Mouse (Mus musculus) ES-Bruce4 (cell line): ENCODE measurements around the gene Muc13. TPM values are rescaled to one million over a fixed set of nuclear protein-coding genes. Genes with fewer than 3 reads are reported as not detected.

Source experiments
- H3K27ac ChIP-seq: 2 replicates; pipeline ENCODE4 v1.5.1; 2012; ENCODE audit warnings: low read length, inconsistent platforms; ENCODE audit not compliant: insufficient read depth
- H3K27me3 ChIP-seq: 2 replicates; pipeline ENCODE4 v1.6.1; 2012; ENCODE audit warnings: mild to moderate bottlenecking, low read length, inconsistent platforms; ENCODE audit not compliant: control insufficient read depth, poor library complexity, insufficient read depth, severe bottlenecking
- H3K36me3 ChIP-seq: 2 replicates; pipeline ENCODE4 v1.6.1; 2012; ENCODE audit warnings: inconsistent platforms, mild to moderate bottlenecking, low read length, moderate library complexity; ENCODE audit not compliant: control insufficient read depth, poor library complexity, insufficient read depth, severe bottlenecking
- H3K4me1 ChIP-seq: one replicate; pipeline ENCODE4 v1.8.1; 2011; ENCODE audit warnings: low read length; ENCODE audit not compliant: control insufficient read depth, insufficient read depth
- H3K4me3 ChIP-seq: 2 replicates; pipeline ENCODE4 v1.5.1; 2011; ENCODE audit warnings: low read depth, mild to moderate bottlenecking, low read length
- H3K9ac ChIP-seq: 2 replicates; pipeline ENCODE4 v1.6.1; 2012; ENCODE audit warnings: low read depth, mild to moderate bottlenecking, inconsistent platforms; ENCODE audit not compliant: poor library complexity, severe bottlenecking
- H3K9me3 ChIP-seq: replicated peaks from 2 replicates; pipeline ENCODE4 v1.6.1; 2012; ENCODE audit warnings: mild to moderate bottlenecking, low read length, inconsistent platforms; ENCODE audit not compliant: control insufficient read depth, poor library complexity, insufficient read depth, severe bottlenecking
- CTCF ChIP-seq: IDR thresholded peaks from one replicate; pipeline ENCODE4 v1.8.1; 2011; ENCODE audit warnings: low read depth, low read length
- EP300 ChIP-seq: IDR thresholded peaks from 2 replicates; pipeline ENCODE4 v1.6.1; 2011; ENCODE audit warnings: low read depth, low read length; ENCODE audit not compliant: insufficient read depth
- POLR2A ChIP-seq: IDR thresholded peaks from one replicate; pipeline ENCODE4 v1.8.1; 2011; ENCODE audit warnings: low read length; ENCODE audit not compliant: insufficient read depth
- polyA plus RNA-seq: library from polyadenylated mRNA; stranded (reverse); fragments of >200 nt; gene quantifications from 2 replicates; pipeline ENCODE4 v1.2.4, GENCODE M21; 2011; ENCODE audit warnings: low read depth; ENCODE audit not compliant: missing spikeins, insufficient read depth, insufficient read length

Muc13 gene
- polyA plus RNA-seq, 1 experiment: not detected

DNA sequence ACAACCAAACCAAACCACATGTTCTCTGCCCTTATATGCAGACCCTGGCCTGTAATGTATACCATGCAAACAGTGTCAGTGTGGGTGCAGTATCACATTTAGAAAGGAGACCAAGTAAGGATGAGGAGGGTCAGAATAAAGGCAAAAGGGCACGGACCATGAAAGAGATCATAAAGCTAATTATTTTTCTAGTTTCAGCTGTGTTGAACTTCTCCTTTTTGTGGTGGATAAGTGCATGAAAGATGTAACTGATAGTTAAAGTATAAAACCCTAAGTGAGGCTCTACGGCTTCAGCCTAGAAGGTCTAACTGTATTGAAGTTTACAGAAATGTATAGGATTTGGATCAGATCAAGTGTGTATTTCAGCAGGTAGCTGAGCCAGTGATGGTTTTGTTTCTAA, 45.8 kb upstream of the Muc13 start:
- H3K9me3 ChIP-seq: no peaks in the 10 kb centered on the region
- TF ChIP-seq EP300: no peak
- no peak for TF ChIP-seq POLR2A
- no peak for TF ChIP-seq CTCF
- no peak overlapping the region for H3K4me3 ChIP-seq
- no peaks in the 10 kb centered on the region for H3K27me3 ChIP-seq
- H3K36me3 ChIP-seq: no peaks in the 10 kb centered on the region
- no peaks in the 10 kb centered on the region for H3K4me1 ChIP-seq
- no peak overlapping the region for H3K9ac ChIP-seq
- H3K27ac ChIP-seq: no peak overlapping the region

DNA sequence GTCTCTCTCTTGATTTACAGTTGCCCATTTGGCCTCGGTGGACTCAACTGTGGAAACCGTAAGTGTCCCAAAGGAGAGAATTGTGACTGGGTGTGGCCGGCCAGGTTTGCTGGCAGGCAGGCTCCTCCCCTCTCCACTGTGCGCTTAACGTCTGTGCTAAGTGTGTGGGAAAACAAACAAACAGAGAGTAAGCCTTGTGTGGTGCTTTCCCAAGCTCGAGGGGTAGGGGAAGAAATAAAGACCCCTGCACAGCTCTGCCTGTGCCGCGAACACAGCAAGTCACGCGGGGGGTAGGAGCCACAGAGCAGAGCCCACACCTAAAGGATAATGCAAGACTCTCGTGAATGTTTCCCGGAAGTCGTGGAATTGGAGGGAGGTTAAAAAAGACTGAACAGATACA, 42.7 kb upstream of the Muc13 start:
- Histone ChIP-seq H3K9me3 (no peaks in the 10 kb centered on the region), H3K4me1 (no peaks in the 10 kb centered on the region), H3K27ac (no peak overlapping the region), H3K9ac (no peak overlapping the region), H3K36me3 (no peaks in the 10 kb centered on the region), H3K4me3 (peak overlapping the region; percentile 20), H3K27me3 (no peaks in the 10 kb centered on the region)
- no peak for TF ChIP-seq POLR2A
- TF ChIP-seq EP300: no peak
- no peak for TF ChIP-seq CTCF

GRCm38 (mm10) chr16:33751590-33751989, 42.2 kb upstream of the Muc13 start:
- TF ChIP-seq EP300: 0 out of 2 replicates have a peak, but pooled peaks have one; percentile 12
- no peak for TF ChIP-seq CTCF
- H3K36me3 ChIP-seq: no peaks in the 10 kb centered on the region
- H3K4me1 ChIP-seq: peaks cover 2% of the 10 kb centered on the region
- H3K9ac ChIP-seq: no peak overlapping the region
- H3K27ac ChIP-seq: no peak overlapping the region
- H3K4me3 ChIP-seq: peak overlapping the region; percentile 20
- no peaks in the 10 kb centered on the region for H3K27me3 ChIP-seq
- H3K9me3 ChIP-seq: no peaks in the 10 kb centered on the region

DNA sequence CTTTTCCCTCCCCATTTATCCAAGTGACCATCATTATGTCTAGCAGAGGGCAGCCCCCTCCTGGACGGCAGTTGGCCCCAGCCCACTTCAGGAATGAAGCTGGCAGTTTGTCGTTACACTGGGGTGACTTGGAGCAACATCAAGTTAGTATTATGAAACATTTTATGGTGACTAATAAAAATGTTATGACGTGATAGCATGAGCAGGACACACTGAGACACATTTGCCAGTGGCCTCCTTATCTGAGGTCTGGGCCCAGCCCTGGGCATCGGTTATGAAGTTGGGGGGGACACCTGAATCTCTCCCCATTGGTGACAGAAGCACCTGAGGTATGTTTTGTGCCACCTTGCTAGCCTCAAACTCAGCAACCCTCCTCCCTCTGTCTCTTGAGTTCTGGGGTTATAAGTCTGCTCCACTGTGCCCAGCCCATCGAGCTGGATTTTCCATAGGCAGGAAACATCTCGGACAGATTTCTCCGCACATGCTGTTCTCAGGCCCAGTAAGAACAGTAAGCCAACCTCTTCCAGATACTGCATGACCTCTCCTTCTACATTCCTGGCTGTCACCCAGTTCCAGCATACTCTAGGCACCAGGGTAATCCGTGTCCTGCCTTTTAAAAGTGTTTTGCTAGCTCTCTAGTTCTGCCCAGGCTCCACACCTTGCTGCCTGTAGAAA, 40.8 kb upstream of the Muc13 start:
- Histone ChIP-seq H3K27me3 (no peaks in the 10 kb centered on the region), H3K9me3 (no peaks in the 10 kb centered on the region), H3K27ac (no peak overlapping the region), H3K36me3 (no peaks in the 10 kb centered on the region), H3K4me1 (peaks cover 2% of the 10 kb centered on the region), H3K9ac (no peak overlapping the region), H3K4me3 (no peak overlapping the region)
- TF ChIP-seq EP300 (no peak), CTCF (no peak), POLR2A (no peak)

DNA sequence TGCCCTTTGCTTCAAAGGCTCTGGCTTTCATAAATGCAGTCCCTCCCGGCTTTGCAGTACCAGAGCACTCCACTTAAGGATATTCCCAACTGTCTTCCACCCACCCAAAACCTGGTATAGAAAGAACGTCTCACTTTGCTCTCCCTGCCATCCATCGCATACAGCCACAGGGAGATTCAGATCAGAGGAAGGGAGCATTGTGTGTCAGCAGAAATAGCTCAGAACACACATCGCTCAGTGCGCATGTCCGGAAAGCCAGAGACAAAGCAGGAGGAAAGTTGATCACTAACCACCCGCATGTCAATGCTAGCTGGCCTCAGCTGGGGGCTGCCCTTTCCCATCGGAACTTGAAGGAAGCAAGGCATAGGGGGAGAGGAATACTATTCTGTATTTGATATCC, 38.5 kb upstream of the Muc13 start:
- H3K9me3 ChIP-seq: no peaks in the 10 kb centered on the region
- H3K9ac ChIP-seq: no peak overlapping the region
- H3K4me1 ChIP-seq: peaks cover 2% of the 10 kb centered on the region
- H3K27me3 ChIP-seq: no peaks in the 10 kb centered on the region
- no peak overlapping the region for H3K4me3 ChIP-seq
- no peak for TF ChIP-seq EP300
- TF ChIP-seq CTCF: no peak
- no peak for TF ChIP-seq POLR2A
- H3K27ac ChIP-seq: no peak overlapping the region
- H3K36me3 ChIP-seq: no peaks in the 10 kb centered on the region

DNA sequence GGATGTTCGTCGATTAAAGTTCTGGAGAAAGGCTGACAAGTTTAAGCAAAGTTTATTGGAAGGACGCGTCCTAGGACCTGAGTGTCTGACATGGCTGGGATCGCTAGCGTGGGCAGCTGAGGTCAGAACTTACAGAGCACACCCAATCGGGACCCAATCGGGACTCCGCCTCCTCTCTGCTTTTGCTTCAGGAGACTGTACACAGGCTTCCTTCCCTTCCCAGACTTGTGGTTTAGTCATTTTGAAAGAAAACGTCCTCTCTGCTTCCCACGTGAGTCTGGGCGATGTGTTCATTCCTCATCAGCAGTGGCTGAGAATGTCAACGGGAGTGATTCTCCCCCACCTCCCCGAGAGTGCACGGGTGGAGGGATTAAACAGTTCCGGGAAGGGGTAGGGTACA, 37.9 kb upstream of the Muc13 start:
- Histone ChIP-seq H3K36me3 (no peaks in the 10 kb centered on the region), H3K9ac (no peak overlapping the region), H3K27ac (no peak overlapping the region), H3K4me1 (peaks cover 2% of the 10 kb centered on the region), H3K9me3 (no peaks in the 10 kb centered on the region), H3K4me3 (no peak overlapping the region), H3K27me3 (no peaks in the 10 kb centered on the region)
- TF ChIP-seq EP300: no peak
- TF ChIP-seq CTCF: no peak
- TF ChIP-seq POLR2A: no peak
